Mouse (Mus musculus) G1E (cell line): ENCODE results near the gene Lmf1.

Experiments used
- CTCF ChIP-seq: IDR thresholded peaks from 2 replicates; pipeline ENCODE4 v1.5.1; 2012; ENCODE audit warnings: low read depth, low read length, inconsistent platforms, mixed read lengths
- GATA1 ChIP-seq: IDR thresholded peaks from 2 replicates; pipeline ENCODE4 v1.6.1; 2012; ENCODE audit warnings: borderline replicate concordance, low read length, inconsistent platforms, mixed read lengths
- POLR2AphosphoS5 ChIP-seq: IDR thresholded peaks from 2 replicates; pipeline ENCODE4 v1.6.1; 2012; ENCODE audit warnings: low read depth, low read length, inconsistent platforms; ENCODE audit not compliant: insufficient replicate concordance
- TAL1 ChIP-seq: conservative IDR thresholded peaks from 2 replicates; pipeline ENCODE4 v1.6.1; 2012; ENCODE audit warnings: low read depth, low read length, inconsistent platforms, mixed read lengths

DNA sequence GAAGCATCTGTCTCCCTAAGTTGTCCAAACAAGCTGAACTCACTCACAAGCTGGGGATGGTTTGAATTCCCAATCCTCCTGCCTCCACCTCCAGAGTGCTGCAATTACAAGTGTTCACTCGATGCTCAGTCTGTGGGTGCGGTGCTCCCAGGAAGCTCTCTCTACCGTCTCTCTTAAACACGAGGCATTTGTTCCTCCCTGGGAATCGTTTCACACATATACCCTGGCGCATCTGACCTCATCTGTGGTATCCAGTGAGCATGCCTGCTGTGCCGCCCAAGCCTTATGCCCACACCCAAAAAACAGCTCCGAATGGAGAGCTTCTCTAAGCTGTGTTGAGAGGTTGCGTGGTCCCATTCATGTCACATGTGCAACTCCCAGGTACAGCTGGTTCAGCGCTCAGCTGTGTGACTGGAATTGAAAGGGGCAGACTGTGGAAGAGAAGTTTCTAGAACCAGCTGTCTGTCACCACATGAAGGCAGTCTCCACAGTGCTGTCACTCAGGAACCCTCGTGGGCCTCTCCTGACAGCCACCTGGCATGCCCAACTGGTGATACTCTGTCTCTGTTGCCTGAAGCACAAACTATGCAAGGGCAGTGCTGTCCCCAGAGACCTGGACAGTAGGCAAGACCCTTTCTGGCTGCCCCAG lies 29.4 kb downstream of the Lmf1 start:
- TF ChIP-seq CTCF (no peak), POLR2AphosphoS5 (no peak), TAL1 (no peak), GATA1 (no peak)
